In genomic region chr11:75264550-75264949, GRCm38 (mm10) we compare ENCODE assay signal across 10 mouse cellular contexts.
DNase-seq lines count a peak whose midpoint lies in the region; ATAC-seq and TF ChIP-seq lines count a peak whose summit lies in the region.
"Had no signal": no experiment of that assay in that cellular context is flagged by ENCODE, and none has a peak within 500 bp of the region (broad histone marks: within the 10 kb centered on the region; RNA-seq: fewer than 3 reads in every experiment).

No protein-coding gene starts in this region.

- H3K4me2 ChIP-seq in forebrain, embryonic 11.5 days (ENCODE audit: low read depth, low read length, severe bottlenecking): no peak overlapping the region
- H3K4me2 ChIP-seq in forebrain, embryonic 14.5 days (ENCODE audit: low read length): no peak overlapping the region
- H3K4me2 ChIP-seq in liver, postnatal 0 days (ENCODE audit: low read depth, low read length): no peak overlapping the region
- no peak overlapping the region for H3K4me2 ChIP-seq in midbrain, embryonic 14.5 days (ENCODE audit: low read length)
- H3K4me2 ChIP-seq in intestine, postnatal 0 days (replicated peaks; ENCODE audit: low read depth): no peak overlapping the region

- peaks cover 2% of the 10 kb centered on the region; the same call in 1 of the 2 replicates for H3K27me3 ChIP-seq in forebrain, embryonic 11.5 days (ENCODE audit: control insufficient read depth, insufficient read depth, low read length)
- H3K27me3 ChIP-seq in forebrain, embryonic 14.5 days (replicated peaks; ENCODE audit: control insufficient read depth, insufficient read depth, low read length): no peaks in the 10 kb centered on the region
- H3K27me3 ChIP-seq in liver, postnatal 0 days (ENCODE audit: insufficient read depth, low read length): no peaks in the 10 kb centered on the region
- H3K27me3 ChIP-seq in midbrain, embryonic 14.5 days (ENCODE audit: control insufficient read depth, insufficient read depth, low read length): no peaks in the 10 kb centered on the region
- no peaks in the 10 kb centered on the region for H3K27me3 ChIP-seq in intestine, postnatal 0 days (replicated peaks; ENCODE audit: control insufficient read depth, insufficient read depth, low read length)

- peaks cover 9% of the 10 kb centered on the region for H3K4me1 ChIP-seq in forebrain, embryonic 11.5 days (replicated peaks; ENCODE audit: control insufficient read depth, insufficient read depth, low read length)
- peaks cover 27% of the 10 kb centered on the region for H3K4me1 ChIP-seq in forebrain, embryonic 14.5 days (ENCODE audit: control insufficient read depth, insufficient read depth, low read length)
- H3K4me1 ChIP-seq in liver, postnatal 0 days (ENCODE audit: insufficient read depth): 0 out of 2 replicates have a peak, but pooled peaks cover 8% of the 10 kb centered on the region
- H3K4me1 ChIP-seq in midbrain, embryonic 14.5 days (ENCODE audit: control insufficient read depth, insufficient read depth, low read length): peaks cover 30% of the 10 kb centered on the region
- H3K4me1 ChIP-seq in intestine, postnatal 0 days (replicated peaks; ENCODE audit: control insufficient read depth, insufficient read depth, low read length): peaks cover 6% of the 10 kb centered on the region; the same call in 1 of the 2 replicates

- no peak overlapping the region for H3K9ac ChIP-seq in forebrain, embryonic 11.5 days (ENCODE audit: low read length)
- no peak overlapping the region for H3K9ac ChIP-seq in forebrain, embryonic 14.5 days (ENCODE audit: low read length)
- H3K9ac ChIP-seq in liver, postnatal 0 days (replicated peaks): no peak overlapping the region
- H3K9ac ChIP-seq in midbrain, embryonic 14.5 days (replicated peaks; ENCODE audit: low read length): no peak overlapping the region
- H3K9ac ChIP-seq in intestine, postnatal 0 days (ENCODE audit: low read depth, low read length): no peak overlapping the region

- no peaks in the 10 kb centered on the region for H3K36me3 ChIP-seq in forebrain, embryonic 11.5 days (ENCODE audit: control insufficient read depth, insufficient read depth, low read length)
- H3K36me3 ChIP-seq in forebrain, embryonic 14.5 days (ENCODE audit: control insufficient read depth, insufficient read depth, low read length): no peaks in the 10 kb centered on the region
- no peaks in the 10 kb centered on the region for H3K36me3 ChIP-seq in liver, postnatal 0 days (replicated peaks; ENCODE audit: insufficient read depth, low read length)
- H3K36me3 ChIP-seq in midbrain, embryonic 14.5 days (ENCODE audit: control insufficient read depth, insufficient read depth, low read length): peaks cover 12% of the 10 kb centered on the region; the same call in 1 of the 2 replicates
- no peaks in the 10 kb centered on the region for H3K36me3 ChIP-seq in intestine, postnatal 0 days (ENCODE audit: control insufficient read depth, insufficient read depth)

- 0 out of 2 replicates have a peak overlapping the region, but pooled peaks have one; percentile 6 for H3K27ac ChIP-seq in forebrain, embryonic 11.5 days (ENCODE audit: low read depth, low read length)
- H3K27ac ChIP-seq in forebrain, embryonic 14.5 days (ENCODE audit: low read depth, low read length): no peak overlapping the region
- no peak overlapping the region for H3K27ac ChIP-seq in liver, postnatal 0 days (ENCODE audit: low read depth)
- H3K27ac ChIP-seq in midbrain, embryonic 14.5 days (replicated peaks; ENCODE audit: low read depth, low read length): 0 out of 2 replicates have a peak overlapping the region, but pooled peaks have one; percentile 55
- no peak overlapping the region for H3K27ac ChIP-seq in intestine, postnatal 0 days (ENCODE audit: low read depth, low read length)
- H3K27ac ChIP-seq: gastrocnemius, adult 2 months had no signal

- no peaks in the 10 kb centered on the region for H3K9me3 ChIP-seq in forebrain, embryonic 11.5 days (ENCODE audit: control insufficient read depth, low read length)
- no peaks in the 10 kb centered on the region for H3K9me3 ChIP-seq in forebrain, embryonic 14.5 days (replicated peaks; ENCODE audit: control insufficient read depth, low read length)
- H3K9me3 ChIP-seq in liver, postnatal 0 days (ENCODE audit: low read length): no peaks in the 10 kb centered on the region
- H3K9me3 ChIP-seq in midbrain, embryonic 14.5 days (ENCODE audit: control insufficient read depth, low read length): no peaks in the 10 kb centered on the region
- no peaks in the 10 kb centered on the region for H3K9me3 ChIP-seq in intestine, postnatal 0 days (ENCODE audit: control insufficient read depth)

- TF ChIP-seq EP300 in liver, postnatal 0 days (IDR thresholded peaks at IDR 0.05; ENCODE audit: low read depth): no peak

- peak; percentile 17; the same call in 1 of the 2 replicates for TF ChIP-seq CTCF in liver, postnatal 0 days (IDR thresholded peaks at IDR 0.05; ENCODE audit: low read depth)
- no peak for TF ChIP-seq CTCF in intestine, postnatal 0 days (IDR thresholded peaks at IDR 0.05; ENCODE audit: low read depth)

- no peak overlapping the region for H3K4me3 ChIP-seq in forebrain, embryonic 11.5 days (ENCODE audit: low read depth, low read length)
- H3K4me3 ChIP-seq in forebrain, embryonic 14.5 days (ENCODE audit: low read depth, low read length): no peak overlapping the region
- H3K4me3 ChIP-seq in liver, postnatal 0 days (ENCODE audit: low read depth, low read length): no peak overlapping the region
- H3K4me3 ChIP-seq in midbrain, embryonic 14.5 days (replicated peaks; ENCODE audit: low read depth, low read length): no peak overlapping the region
- no peak overlapping the region for H3K4me3 ChIP-seq in intestine, postnatal 0 days (ENCODE audit: low read depth, low read length)
- H3K4me3 ChIP-seq: gastrocnemius, adult 2 months had no signal

- ATAC-seq in forebrain, embryonic 11.5 days (replicated peaks; ENCODE audit: low FRiP score): no peak
- no peak for ATAC-seq in forebrain, embryonic 14.5 days
- ATAC-seq in liver, postnatal 0 days: no peak
- ATAC-seq in midbrain, embryonic 14.5 days (ENCODE audit: low FRiP score, low TSS enrichment): no peak
- no peak for ATAC-seq in intestine, postnatal 0 days

- DNase-seq in forebrain, embryonic 11.5 days (ENCODE audit: low spot score): no peak
- no peak for DNase-seq in forebrain, embryonic 14.5 days (ENCODE audit: low spot score)
- no peak for DNase-seq in liver, postnatal 0 days
- DNase-seq in liver: no peak
- DNase-seq in ZHBTc4 (ENCODE audit: low read depth, low spot score): peak; percentile 59
- no peak for DNase-seq in midbrain, embryonic 14.5 days
- no peak for DNase-seq in kidney, adult 11 months
- DNase-seq: gastrocnemius, adult 2 months; lung, adult 2 months had no signal

- WGBS in forebrain, embryonic 11.5 days: 93% methylated on average over 6 of the region's 6 CpGs
- WGBS in forebrain, embryonic 14.5 days: 88% methylated on average over 6 of the region's 6 CpGs
- WGBS in liver, postnatal 0 days (ENCODE audit: insufficient replicate concordance): 79% methylated on average over 6 of the region's 6 CpGs
- 82% methylated on average over 6 of the region's 6 CpGs for WGBS in midbrain, embryonic 14.5 days
- 91% methylated on average over 6 of the region's 6 CpGs for WGBS in intestine, postnatal 0 days

Comparison
In these comparisons a context has a peak if more than half of its experiments do, and no peak if none do; other contexts are left out.
1. H3K27ac ChIP-seq: peak in forebrain, embryonic 11.5 days (single experiment) and midbrain, embryonic 14.5 days (single experiment); none in forebrain, embryonic 14.5 days (single experiment), liver, postnatal 0 days (single experiment) and intestine, postnatal 0 days (single experiment).